Mouse (Mus musculus) hindbrain, postnatal 0 days (tissue): ENCODE data around the gene Tmem132d. TPM values are rescaled to one million over a fixed set of nuclear protein-coding genes. Genes with fewer than 3 reads are reported as not detected.

ENCODE experiments used
- ATAC-seq: fragments of 200-750 bp; cut with Nextera tagmentation; 2 replicates; pipeline ENCODE4 v1.8.0; 2017; ENCODE audit warnings: mild to moderate bottlenecking, moderate TSS enrichment, moderate library complexity
- DNase-seq: peaks from one replicate; pipeline ENCODE4 v3.0.0-alpha.2; 2015; ENCODE audit warnings: low spot score
- H3K27ac ChIP-seq: fragments of 300-500 bp; sonication (generic); 2 replicates; pipeline ENCODE4 v1.5.1; 2014; ENCODE audit warnings: mild to moderate bottlenecking
- H3K27me3 ChIP-seq: fragments of 300-500 bp; sonication (generic); 2 replicates; pipeline ENCODE4 v1.6.1; 2014; ENCODE audit warnings: low read length, mixed read lengths; ENCODE audit not compliant: insufficient read depth
- H3K36me3 ChIP-seq: fragments of 300-500 bp; sonication (generic); 2 replicates; pipeline ENCODE4 v1.6.1; 2014; ENCODE audit warnings: low read length, mixed read lengths; ENCODE audit not compliant: insufficient read depth
- H3K4me1 ChIP-seq: fragments of 300-500 bp; sonication (generic); 2 replicates; pipeline ENCODE4 v1.6.1; 2014; ENCODE audit warnings: antibody characterized with exemption, low read length, mixed read lengths; ENCODE audit not compliant: insufficient read depth
- H3K4me2 ChIP-seq: fragments of 300-500 bp; sonication (generic); 2 replicates; pipeline ENCODE4 v1.6.1; 2014; ENCODE audit warnings: low read depth, mild to moderate bottlenecking, low read length, moderate library complexity, mixed read lengths
- H3K4me3 ChIP-seq: fragments of 300-500 bp; sonication (generic); 2 replicates; pipeline ENCODE4 v1.5.1; 2014; ENCODE audit warnings: low read length
- H3K9ac ChIP-seq: fragments of 300-500 bp; sonication (generic); replicated peaks from 2 replicates; pipeline ENCODE4 v1.6.1; 2014; ENCODE audit warnings: mild to moderate bottlenecking, low read length, moderate library complexity, mixed read lengths
- H3K9me3 ChIP-seq: fragments of 300-500 bp; sonication (generic); 2 replicates; pipeline ENCODE4 v1.6.1; 2016; ENCODE audit warnings: low read length, mixed read lengths
- CTCF ChIP-seq: IDR thresholded peaks from 2 replicates; pipeline ENCODE4 v1.5.1; 2016; ENCODE audit warnings: antibody characterized with exemption, control low read depth, low read depth
- WGBS: fragments of 180-500 bp; shearing (Covaris S2); extraction: QIAGEN DNeasy Blood & Tissue Kit; methylation state at CpG from one replicate; pipeline ENCODE4 v1.1.7; 2014; 5-methylcytosine and 5-hydroxymethylcytosine counted together
- polyA plus RNA-seq: library from polyadenylated mRNA; unstranded; fragments of >200 nt; fragmentation: Nextera tagmentation; extraction: Ambion mirVana; gene quantifications from 2 replicates; pipeline ENCODE4 v1.2.1, GENCODE M21; 2015
- total RNA-seq: library from RNA; depleted of rRNA; stranded (reverse); fragments of >200 nt; gene quantifications from 2 replicates; pipeline ENCODE4 v1.2.3, GENCODE M21; 2014

Gene Tmem132d
- total and polyA plus RNA-seq, 2 experiments from 2014 or later = 5.8 to 28.9 TPM

GRCm38 (mm10) chr5:128418149-128418710 is 14.6 kb downstream of the Tmem132d start:
- no peaks in the 10 kb centered on the region for H3K9me3 ChIP-seq
- H3K36me3 ChIP-seq = no peaks in the 10 kb centered on the region
- no peak for ATAC-seq
- peak; percentile 34 for DNase-seq
- H3K4me2 ChIP-seq = peak overlapping the region; percentile 30; the same call in 1 of the 2 replicates
- H3K9ac ChIP-seq = no peak overlapping the region
- no peak overlapping the region for H3K4me3 ChIP-seq
- H3K27me3 ChIP-seq = no peaks in the 10 kb centered on the region
- H3K27ac ChIP-seq = no peak overlapping the region
- H3K4me1 ChIP-seq = no peaks in the 10 kb centered on the region
- WGBS = 23% methylated on average over 11 of the region's 11 CpGs
- no peak for TF ChIP-seq CTCF

- no peaks in the 10 kb centered on the region for H3K36me3 ChIP-seq
- H3K9ac ChIP-seq = no peak overlapping the region
- DNase-seq = no peak
- no peaks in the 10 kb centered on the region for H3K27me3 ChIP-seq
- 27% methylated on average over 8 of the region's 8 CpGs for WGBS
- H3K4me1 ChIP-seq = no peaks in the 10 kb centered on the region
- H3K4me3 ChIP-seq = no peak overlapping the region
- TF ChIP-seq CTCF = no peak
- H3K9me3 ChIP-seq = no peaks in the 10 kb centered on the region
- no peak for ATAC-seq
- no peak overlapping the region for H3K4me2 ChIP-seq
- H3K27ac ChIP-seq = no peak overlapping the region
Measured at GRCm38 (mm10) chr5:128414056-128414455, 18.8 kb downstream of the Tmem132d start.

- 64% methylated on average over 6 of the region's 6 CpGs for WGBS
- TF ChIP-seq CTCF = no peak
- Histone ChIP-seq H3K4me1 (no peaks in the 10 kb centered on the region), H3K36me3 (no peaks in the 10 kb centered on the region), H3K9me3 (no peaks in the 10 kb centered on the region), H3K9ac (no peak overlapping the region), H3K4me3 (no peak overlapping the region), H3K27me3 (no peaks in the 10 kb centered on the region), H3K27ac (no peak overlapping the region), H3K4me2 (no peak overlapping the region)
- no peak for ATAC-seq
- no peak for DNase-seq
Measured at GRCm38 (mm10) chr5:128412306-128412705, 20.6 kb downstream of the Tmem132d start.

DNA sequence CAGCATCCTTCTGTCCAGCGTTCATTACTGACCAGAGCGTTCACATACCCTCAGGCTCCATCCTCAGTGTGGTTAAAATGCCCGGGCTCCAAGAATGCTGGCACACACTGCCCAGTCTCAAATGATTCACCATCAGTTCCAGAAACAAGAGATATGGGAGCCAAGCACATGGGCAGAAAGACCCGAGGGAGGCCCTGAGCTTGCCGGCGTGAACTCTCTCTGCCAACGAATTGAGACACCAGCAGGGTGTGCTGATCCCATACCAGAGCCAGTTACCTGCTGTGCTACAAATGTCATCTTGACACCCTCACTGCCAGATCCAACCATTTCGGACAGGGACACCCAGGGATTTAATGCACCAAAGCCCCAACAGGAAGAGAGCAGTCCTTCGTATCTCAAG is 25.3 kb downstream of the Tmem132d start:
- H3K4me3 ChIP-seq = no peak overlapping the region
- TF ChIP-seq CTCF = no peak
- no peaks in the 10 kb centered on the region for H3K36me3 ChIP-seq
- DNase-seq (no peak), ATAC-seq (no peak)
- WGBS = 60% methylated on average over 9 of the region's 9 CpGs
- H3K9ac ChIP-seq = no peak overlapping the region
- no peaks in the 10 kb centered on the region; the same call in 1 of the 2 replicates for H3K9me3 ChIP-seq
- H3K27me3 ChIP-seq = no peaks in the 10 kb centered on the region
- H3K4me1 ChIP-seq = no peaks in the 10 kb centered on the region
- no peak overlapping the region for H3K4me2 ChIP-seq
- no peak overlapping the region for H3K27ac ChIP-seq

DNA sequence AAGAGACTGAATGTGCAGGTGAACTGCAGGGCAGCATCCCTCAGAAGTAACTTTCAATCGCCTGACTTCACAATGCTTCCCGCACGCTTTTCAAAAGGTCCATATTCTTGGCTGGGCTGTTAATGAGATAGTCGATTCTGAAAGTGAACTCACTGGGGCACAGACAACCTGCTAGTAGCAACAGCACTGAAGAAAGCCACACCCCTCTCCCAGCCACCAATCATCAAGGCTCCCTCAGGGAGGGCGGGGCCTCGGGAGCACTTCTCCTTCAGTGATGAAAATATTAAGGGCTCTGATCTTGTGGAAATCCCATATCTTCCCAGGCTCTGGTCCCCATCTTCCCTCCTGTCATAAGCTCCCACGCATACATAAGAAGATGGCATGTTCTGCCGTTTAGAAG is 27.8 kb downstream of the Tmem132d start:
- ATAC-seq (no peak), DNase-seq (no peak)
- Histone ChIP-seq H3K4me1 (no peaks in the 10 kb centered on the region), H3K9ac (no peak overlapping the region), H3K4me3 (no peak overlapping the region), H3K4me2 (no peak overlapping the region), H3K36me3 (no peaks in the 10 kb centered on the region), H3K27me3 (no peaks in the 10 kb centered on the region), H3K9me3 (no peaks in the 10 kb centered on the region; the same call in 1 of the 2 replicates), H3K27ac (no peak overlapping the region)
- TF ChIP-seq CTCF = no peak
- 87% methylated on average over 8 of the region's 8 CpGs for WGBS

DNA sequence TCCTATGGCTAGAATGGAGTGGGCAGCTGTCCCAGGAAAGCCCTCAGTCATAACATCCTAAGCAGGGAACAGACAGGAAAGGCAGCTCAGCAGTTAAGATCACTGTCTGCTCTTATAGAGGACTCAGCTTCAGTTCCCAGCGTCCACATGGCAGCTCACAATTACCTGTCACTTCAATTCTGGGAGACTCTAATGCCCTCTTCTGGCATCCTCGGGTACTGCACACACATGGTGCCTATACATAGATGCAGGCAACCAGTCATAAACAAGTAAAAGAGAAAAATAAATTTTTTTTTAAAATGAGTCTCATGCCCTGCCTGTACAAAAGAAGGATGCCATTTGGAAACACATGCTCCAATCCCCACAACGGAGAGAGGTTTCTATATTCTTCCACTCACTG is 28.7 kb downstream of the Tmem132d start:
- ATAC-seq (no peak), DNase-seq (no peak)
- no peak overlapping the region for H3K4me2 ChIP-seq
- H3K9ac ChIP-seq = no peak overlapping the region
- H3K36me3 ChIP-seq = no peaks in the 10 kb centered on the region
- WGBS = 91% methylated on average over 3 of the region's 3 CpGs
- no peak overlapping the region for H3K4me3 ChIP-seq
- no peaks in the 10 kb centered on the region for H3K4me1 ChIP-seq
- H3K27ac ChIP-seq = no peak overlapping the region
- no peaks in the 10 kb centered on the region for H3K27me3 ChIP-seq
- no peaks in the 10 kb centered on the region; the same call in 1 of the 2 replicates for H3K9me3 ChIP-seq
- peak; percentile 15; the same call in 1 of the 2 replicates for TF ChIP-seq CTCF

DNA sequence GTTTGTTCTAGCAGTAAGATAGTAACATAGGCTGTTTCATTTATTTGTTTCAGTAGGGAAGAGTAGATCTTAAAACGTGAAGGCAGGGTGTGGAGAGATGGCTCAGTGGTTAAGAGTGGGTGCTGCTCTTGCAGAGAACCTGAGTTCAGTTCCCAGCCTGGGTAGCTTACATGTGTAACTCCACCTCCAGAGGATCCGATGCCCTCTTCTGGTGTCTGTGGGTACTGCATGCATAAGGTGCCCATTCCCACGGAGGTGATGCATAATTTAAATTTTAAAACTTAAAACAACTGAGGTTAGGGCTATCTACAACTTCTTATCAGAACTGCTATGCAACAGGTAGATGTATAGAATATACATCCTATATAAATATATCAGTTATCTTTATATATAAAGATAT is 40.5 kb downstream of the Tmem132d start:
- H3K4me2 ChIP-seq = no peak overlapping the region
- peak; percentile 39 for TF ChIP-seq CTCF

More for the DNA sequence above, 40.5 kb downstream of the Tmem132d start:
- Histone ChIP-seq H3K36me3 (no peaks in the 10 kb centered on the region), H3K9me3 (no peaks in the 10 kb centered on the region), H3K27me3 (no peaks in the 10 kb centered on the region), H3K4me1 (no peaks in the 10 kb centered on the region), H3K27ac (no peak overlapping the region), H3K9ac (no peak overlapping the region), H3K4me3 (no peak overlapping the region)
- DNase-seq (no peak), ATAC-seq (no peak)
- WGBS = 90% methylated on average over 3 of the region's 3 CpGs
